Mouse (Mus musculus): ENCODE results near the gene Cyb561d2.

GRCm38 (mm10) chr9:107540420-107540819, 1.6 kb downstream of the Cyb561d2 start:
- TF ChIP-seq MAX (IDR thresholded peaks at IDR 0.05; ENCODE audit: low read depth), result no peak
- TF ChIP-seq POLR2A (IDR thresholded peaks at IDR 0.05; ENCODE audit: insufficient read length, low read depth), result no peak
- no peak for TF ChIP-seq TCF3 (IDR thresholded peaks at IDR 0.05; ENCODE audit: insufficient read length, low read depth)
- no peak for TF ChIP-seq USF1 (IDR thresholded peaks at IDR 0.05; ENCODE audit: low read depth)
- no peak for TF ChIP-seq POLR2AphosphoS2 (IDR thresholded peaks at IDR 0.05; ENCODE audit: insufficient read length, low read depth)
- no peak for TF ChIP-seq TCF12 (IDR thresholded peaks at IDR 0.05; ENCODE audit: insufficient read depth, poor library complexity, severe bottlenecking)
- TF ChIP-seq MYOG (IDR thresholded peaks at IDR 0.05; ENCODE audit: control insufficient read depth in 1 of 3, insufficient read depth in 1 of 3, insufficient read length in 2 of 3, low read depth in 2 of 3), result no peak
- no peak for TF ChIP-seq SRF (IDR thresholded peaks at IDR 0.05; ENCODE audit: control insufficient read depth, insufficient read length, low read depth)
- TF ChIP-seq E2F4 (IDR thresholded peaks at IDR 0.05; ENCODE audit: insufficient read depth), result no peak
- no peak for TF ChIP-seq CEBPB (IDR thresholded peaks at IDR 0.05; ENCODE audit: insufficient read depth, poor library complexity, severe bottlenecking)
